Mouse (Mus musculus): Measurements from ENCODE around the gene Rgs11. TPM values are rescaled to one million over a fixed set of nuclear protein-coding genes. Genes with fewer than 3 reads are reported as not detected.

Rgs11 gene
- polyA plus RNA-seq, 1 experiment from 2014 or later, result 19.8 TPM

GRCm38 (mm10) chr17:26200831-26201705 lies 1.7 kb upstream of the Rgs11 start:
- peak overlapping the region; percentile 98 for H3K4me2 ChIP-seq (replicated peaks)
- peaks cover 44% of the 10 kb centered on the region for H3K27me3 ChIP-seq
- ATAC-seq (ENCODE audit: insufficient number of reproducible peaks, low FRiP score, low TSS enrichment, low read depth), result peak; percentile 48
- no peaks in the 10 kb centered on the region for H3K9me3 ChIP-seq (replicated peaks)
- WGBS, result 1% methylated on average over 87 of the region's 92 CpGs
- peak overlapping the region; percentile 58 for H3K4me3 ChIP-seq (replicated peaks)
- H3K9ac ChIP-seq, result peak overlapping the region; percentile 27
- 0 out of 2 replicates have a peak overlapping the region, but pooled peaks have one; percentile 39 for H3K27ac ChIP-seq (replicated peaks)
- peaks cover 29% of the 10 kb centered on the region for H3K4me1 ChIP-seq
- peaks cover 21% of the 10 kb centered on the region for H3K36me3 ChIP-seq

DNA sequence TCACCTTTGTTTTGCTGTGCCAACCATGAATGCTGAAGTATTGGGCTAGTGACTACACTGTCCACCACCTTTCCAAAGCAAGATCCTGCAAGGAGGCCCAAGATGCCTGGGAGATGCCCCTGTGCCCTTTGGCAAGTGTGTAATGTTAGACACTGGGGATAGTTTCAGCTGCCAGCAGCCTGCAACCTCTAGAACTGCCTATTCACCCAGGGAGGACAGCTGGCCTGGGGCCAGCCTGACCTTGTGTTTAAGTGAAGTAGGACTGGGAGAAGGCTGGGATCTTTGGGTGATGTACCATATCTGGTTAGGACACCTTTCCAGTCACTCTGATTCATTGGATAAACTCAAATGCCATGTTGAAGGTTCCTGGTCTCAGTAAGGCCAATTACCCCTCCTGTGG lies 753 bp upstream of the Rgs11 start:
- no peak overlapping the region for H3K27ac ChIP-seq (replicated peaks)

GRCm38 (mm10) chr17:26203321-26203811 lies 615 bp downstream of the Rgs11 start:
- Histone ChIP-seq H3K9me3 (replicated peaks) (no peaks in the 10 kb centered on the region), H3K4me3 (replicated peaks) (peak overlapping the region; percentile 54), H3K4me2 (replicated peaks) (peak overlapping the region; percentile 95), H3K9ac (peak overlapping the region; percentile 15; the same call in 1 of the 2 replicates), H3K27ac (replicated peaks) (no peak overlapping the region), H3K27me3 (peaks cover 44% of the 10 kb centered on the region), H3K36me3 (no peaks in the 10 kb centered on the region), H3K4me1 (peaks cover 29% of the 10 kb centered on the region)
- ATAC-seq (ENCODE audit: insufficient number of reproducible peaks, low FRiP score, low TSS enrichment, low read depth), result 0 out of 2 replicates have a peak, but pooled peaks have one; percentile 9
- under 1% methylated on average over 30 of the region's 30 CpGs for WGBS

More for the DNA sequence above, 753 bp upstream of the Rgs11 start:
- Histone ChIP-seq H3K27me3 (peaks cover 44% of the 10 kb centered on the region), H3K4me1 (peaks cover 29% of the 10 kb centered on the region), H3K9ac (no peak overlapping the region), H3K36me3 (peaks cover 12% of the 10 kb centered on the region), H3K9me3 (replicated peaks) (no peaks in the 10 kb centered on the region), H3K4me2 (replicated peaks) (no peak overlapping the region; the same call in 1 of the 2 replicates), H3K4me3 (replicated peaks) (no peak overlapping the region)
- no peak for ATAC-seq (ENCODE audit: insufficient number of reproducible peaks, low FRiP score, low TSS enrichment, low read depth)

DNA sequence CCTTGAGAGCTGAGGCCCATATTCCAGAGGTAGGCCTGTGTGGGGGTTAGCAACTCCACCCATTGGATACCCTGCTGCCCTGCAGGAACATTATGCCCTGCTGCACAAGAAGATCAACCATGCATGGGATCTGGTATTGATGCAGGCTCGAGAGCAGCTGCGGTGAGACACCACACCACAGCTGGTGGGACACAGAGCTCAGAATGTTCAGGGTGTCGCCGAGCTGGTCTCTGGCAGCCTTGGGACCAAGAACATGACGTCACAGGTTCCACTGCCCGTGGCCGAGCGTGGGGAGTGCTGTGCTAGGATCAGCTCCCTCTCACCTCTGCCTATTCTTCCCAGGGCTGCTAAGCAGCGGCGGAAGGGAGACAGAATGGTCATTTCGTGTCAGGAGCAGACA lies 2.0 kb downstream of the Rgs11 start:
- H3K9me3 ChIP-seq (replicated peaks), result no peaks in the 10 kb centered on the region
- H3K27ac ChIP-seq (replicated peaks), result no peak overlapping the region
- no peak for ATAC-seq (ENCODE audit: insufficient number of reproducible peaks, low FRiP score, low TSS enrichment, low read depth)
- peaks cover 37% of the 10 kb centered on the region for H3K27me3 ChIP-seq
- no peak overlapping the region for H3K4me2 ChIP-seq (replicated peaks)
- H3K9ac ChIP-seq, result no peak overlapping the region
- no peaks in the 10 kb centered on the region for H3K36me3 ChIP-seq
- no peak overlapping the region for H3K4me3 ChIP-seq (replicated peaks)
- H3K4me1 ChIP-seq, result peaks cover 29% of the 10 kb centered on the region
- 30% methylated on average over 11 of the region's 11 CpGs for WGBS

- H3K4me3 ChIP-seq (replicated peaks), result no peak overlapping the region
- peaks cover 18% of the 10 kb centered on the region for H3K4me1 ChIP-seq
- no peaks in the 10 kb centered on the region for H3K9me3 ChIP-seq (replicated peaks)
- no peak overlapping the region for H3K27ac ChIP-seq (replicated peaks)
- ATAC-seq (ENCODE audit: insufficient number of reproducible peaks, low FRiP score, low TSS enrichment, low read depth), result no peak
- no peak overlapping the region for H3K9ac ChIP-seq
- H3K27me3 ChIP-seq, result peaks cover 22% of the 10 kb centered on the region
- WGBS, result 54% methylated on average over 1 of the region's 1 CpGs
- no peak overlapping the region for H3K4me2 ChIP-seq (replicated peaks)
- no peaks in the 10 kb centered on the region for H3K36me3 ChIP-seq
Measured at GRCm38 (mm10) chr17:26206392-26206791, 3.6 kb downstream of the Rgs11 start.

GRCm38 (mm10) chr17:26207686-26208085 lies 4.9 kb downstream of the Rgs11 start, which contains the start of gene Arhgdig:
Arhgdig (minus strand) TSS chr17:26207786.
- H3K27me3 ChIP-seq, result peaks cover 9% of the 10 kb centered on the region
- no peak within 1 kb of the TSS for H3K27ac ChIP-seq (replicated peaks)
- no peak within 1 kb of the TSS for H3K4me2 ChIP-seq (replicated peaks)
- no peak within 1 kb of the TSS for H3K9ac ChIP-seq
- H3K4me1 ChIP-seq, result peaks cover 12% of the 10 kb centered on the region
- no peaks in the 10 kb centered on the region for H3K36me3 ChIP-seq
- 87% methylated on average over 12 of the region's 12 CpGs for WGBS
- H3K4me3 ChIP-seq (replicated peaks), result no peak within 1 kb of the TSS
- no peaks in the 10 kb centered on the region for H3K9me3 ChIP-seq (replicated peaks)
- ATAC-seq (ENCODE audit: insufficient number of reproducible peaks, low FRiP score, low TSS enrichment, low read depth), result no peak

DNA sequence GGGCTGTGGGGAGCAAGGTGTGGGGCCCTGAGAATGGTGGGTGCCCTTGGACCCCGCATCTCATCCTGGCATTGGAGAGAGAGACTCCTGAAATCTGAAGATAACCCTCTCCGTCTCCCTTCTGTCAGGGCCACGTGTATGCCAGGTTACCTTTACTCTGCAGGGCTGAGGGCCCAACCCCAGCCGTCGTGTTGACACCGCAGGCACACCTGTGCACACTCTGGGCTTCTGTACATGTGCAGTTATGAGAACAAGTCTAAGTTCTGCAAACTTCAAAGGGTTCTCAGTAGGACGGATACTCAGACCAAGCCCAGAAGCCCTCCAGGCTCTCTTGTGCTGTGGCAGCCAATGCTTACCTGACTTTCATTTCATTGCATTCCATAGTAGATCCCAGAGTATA lies 9.5 kb downstream of the Rgs11 start:
- Histone ChIP-seq H3K4me2 (replicated peaks) (no peak overlapping the region), H3K4me3 (replicated peaks) (no peak overlapping the region), H3K4me1 (no peaks in the 10 kb centered on the region), H3K9ac (no peak overlapping the region), H3K27me3 (no peaks in the 10 kb centered on the region), H3K9me3 (replicated peaks) (no peaks in the 10 kb centered on the region), H3K27ac (replicated peaks) (no peak overlapping the region), H3K36me3 (peaks cover 18% of the 10 kb centered on the region; the same call in 1 of the 2 replicates)
- no peak for ATAC-seq (ENCODE audit: insufficient number of reproducible peaks, low FRiP score, low TSS enrichment, low read depth)
- 84% methylated on average over 7 of the region's 7 CpGs for WGBS

DNA sequence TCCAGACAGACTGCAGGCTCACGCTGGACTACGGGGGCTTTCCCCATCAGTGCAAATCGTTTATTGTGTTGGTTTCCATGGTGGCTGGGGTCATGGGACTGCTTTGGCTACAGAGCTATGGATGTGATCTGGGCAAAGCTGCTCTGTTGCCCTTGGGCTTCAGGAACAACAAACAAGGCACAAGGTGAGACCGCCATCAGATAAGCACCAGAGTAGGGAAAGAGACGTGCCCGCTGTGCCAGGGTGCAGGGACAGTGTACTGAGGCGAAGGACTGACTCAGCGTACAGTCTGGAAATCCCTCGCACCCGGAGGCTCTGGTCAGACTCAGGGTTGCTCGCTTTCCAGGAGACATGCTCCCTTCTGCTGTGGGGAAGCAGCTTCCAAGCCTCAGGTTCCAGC lies 9.9 kb downstream of the Rgs11 start:
- H3K27me3 ChIP-seq, result no peaks in the 10 kb centered on the region
- H3K4me3 ChIP-seq (replicated peaks), result no peak overlapping the region
- no peak for ATAC-seq (ENCODE audit: insufficient number of reproducible peaks, low FRiP score, low TSS enrichment, low read depth)
- H3K9me3 ChIP-seq (replicated peaks), result no peaks in the 10 kb centered on the region
- 80% methylated on average over 11 of the region's 11 CpGs for WGBS
- no peak overlapping the region for H3K27ac ChIP-seq (replicated peaks)
- H3K4me2 ChIP-seq (replicated peaks), result no peak overlapping the region
- no peaks in the 10 kb centered on the region for H3K4me1 ChIP-seq
- H3K36me3 ChIP-seq, result peaks cover 18% of the 10 kb centered on the region; the same call in 1 of the 2 replicates
- H3K9ac ChIP-seq, result no peak overlapping the region

GRCm38 (mm10) chr17:26221508-26221907 lies 18.8 kb downstream of the Rgs11 start:
- no peak for ATAC-seq (ENCODE audit: insufficient number of reproducible peaks, low FRiP score, low TSS enrichment, low read depth)
- H3K27me3 ChIP-seq, result no peaks in the 10 kb centered on the region
- 57% methylated on average over 2 of the region's 2 CpGs for WGBS
- H3K36me3 ChIP-seq, result peaks cover 16% of the 10 kb centered on the region
- no peaks in the 10 kb centered on the region for H3K4me1 ChIP-seq
- no peak overlapping the region for H3K4me2 ChIP-seq (replicated peaks)
- no peaks in the 10 kb centered on the region for H3K9me3 ChIP-seq (replicated peaks)
- no peak overlapping the region for H3K9ac ChIP-seq
- H3K27ac ChIP-seq (replicated peaks), result no peak overlapping the region
- H3K4me3 ChIP-seq (replicated peaks), result no peak overlapping the region

- ATAC-seq (ENCODE audit: insufficient number of reproducible peaks, low FRiP score, low TSS enrichment, low read depth), result no peak
- 87% methylated on average over 12 of the region's 12 CpGs for WGBS
- no peak overlapping the region for H3K27ac ChIP-seq (replicated peaks)
Measured at GRCm38 (mm10) chr17:26225150-26225549, 22.4 kb downstream of the Rgs11 start.

DNA sequence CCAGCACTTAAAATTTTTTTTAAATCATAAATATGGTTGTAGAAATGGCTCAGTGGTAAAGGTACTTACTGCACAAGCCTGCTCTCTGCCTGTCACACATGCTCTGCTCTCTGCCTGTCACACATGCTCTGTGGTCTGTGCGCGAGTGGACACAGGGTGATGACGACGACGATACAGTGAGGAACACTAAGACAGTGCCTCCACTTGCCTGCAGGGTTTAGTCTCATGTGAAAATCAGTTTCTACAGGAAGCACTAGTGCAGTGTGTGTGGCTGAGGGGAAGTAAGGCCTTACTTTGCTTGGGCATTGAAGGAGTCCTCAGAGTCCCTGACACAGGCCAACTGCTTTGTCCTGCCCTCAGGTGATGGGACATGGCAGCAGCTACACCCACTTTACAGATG lies 27.0 kb downstream of the Rgs11 start:
- WGBS, result 86% methylated on average over 5 of the region's 5 CpGs
- H3K9me3 ChIP-seq (replicated peaks), result no peaks in the 10 kb centered on the region
- H3K27ac ChIP-seq (replicated peaks), result no peak overlapping the region
- no peak overlapping the region for H3K4me3 ChIP-seq (replicated peaks)
- no peak overlapping the region for H3K4me2 ChIP-seq (replicated peaks)
- H3K27me3 ChIP-seq, result no peaks in the 10 kb centered on the region
- no peak overlapping the region for H3K9ac ChIP-seq
- H3K36me3 ChIP-seq, result peaks cover 3% of the 10 kb centered on the region; the same call in 1 of the 2 replicates
- H3K4me1 ChIP-seq, result no peaks in the 10 kb centered on the region
- no peak for ATAC-seq (ENCODE audit: insufficient number of reproducible peaks, low FRiP score, low TSS enrichment, low read depth)

More at GRCm38 (mm10) chr17:26225150-26225549, 22.4 kb downstream of the Rgs11 start:
- Histone ChIP-seq H3K4me3 (replicated peaks) (no peak overlapping the region), H3K9ac (no peak overlapping the region), H3K9me3 (replicated peaks) (no peaks in the 10 kb centered on the region), H3K27me3 (no peaks in the 10 kb centered on the region), H3K4me2 (replicated peaks) (no peak overlapping the region), H3K4me1 (no peaks in the 10 kb centered on the region), H3K36me3 (no peaks in the 10 kb centered on the region)
